Mouse (Mus musculus) C2C12 (cell line): ENCODE results near the gene Dnmt1. TPM values are rescaled to one million over a fixed set of nuclear protein-coding genes. Genes with fewer than 3 reads are reported as not detected.

Experiments
- H3K27me3 ChIP-seq: one replicate; pipeline ENCODE4 v1.6.1; 2011; ENCODE audit not compliant: control insufficient read depth, insufficient read depth, insufficient read length
- H3K36me3 ChIP-seq: one replicate; pipeline ENCODE4 v1.6.1; 2011; ENCODE audit not compliant: control insufficient read depth, insufficient read depth
- H3K4me3 ChIP-seq: one replicate; pipeline ENCODE4 v1.5.1; 2011; ENCODE audit warnings: mild to moderate bottlenecking, control low read depth; ENCODE audit not compliant: poor library complexity, insufficient read depth, severe bottlenecking
- H3K79me2 ChIP-seq: one replicate; pipeline ENCODE4 v1.6.1; 2011; ENCODE audit not compliant: control insufficient read depth, insufficient read depth
- H3K79me3 ChIP-seq: one replicate; pipeline ENCODE4 v1.6.1; 2011; ENCODE audit warnings: low read depth, control low read depth
- H3ac ChIP-seq: one replicate; pipeline ENCODE3; 2011; ENCODE audit warnings: low read depth; ENCODE audit not compliant: control insufficient read depth, insufficient read length
- CEBPB ChIP-seq: IDR thresholded peaks from one replicate; pipeline ENCODE4 v1.6.1; 2011; ENCODE audit warnings: low read depth, mild to moderate bottlenecking, control low read depth, moderate library complexity
- CTCF ChIP-seq: IDR thresholded peaks from one replicate; pipeline ENCODE4 v1.5.1; 2011; ENCODE audit not compliant: control insufficient read depth, insufficient read depth, insufficient read length
- FOSL1 ChIP-seq: IDR thresholded peaks from one replicate; pipeline ENCODE4 v1.8.0; 2011; ENCODE audit warnings: mild to moderate bottlenecking, low read length; ENCODE audit not compliant: poor library complexity, insufficient read depth, severe bottlenecking
- MAX ChIP-seq: IDR thresholded peaks from one replicate; pipeline ENCODE4 v1.6.1; 2011; ENCODE audit warnings: mild to moderate bottlenecking, control low read depth
- MYOD1 ChIP-seq: IDR thresholded peaks from one replicate; pipeline ENCODE4 v1.6.1; 2011; ENCODE audit warnings: low read depth; ENCODE audit not compliant: control insufficient read depth, insufficient read length
- MYOG ChIP-seq: IDR thresholded peaks from one replicate; pipeline ENCODE4 v1.6.1; 2011; ENCODE audit not compliant: control insufficient read depth, insufficient read length; ENCODE audit errors: extremely low read depth
- USF1 ChIP-seq: IDR thresholded peaks from one replicate; pipeline ENCODE4 v1.6.1; 2011; ENCODE audit warnings: low read depth, mild to moderate bottlenecking, control low read depth, moderate library complexity
- polyA plus RNA-seq: library from polyadenylated mRNA; unstranded; fragments of >200 nt; fragmentation: generic; extraction: Trizol; gene quantifications from one replicate; pipeline ENCODE4 v1.2.1, GENCODE M21; 2012; ENCODE audit warnings: missing spikeins

Dnmt1 gene
- polyA plus RNA-seq, 1 experiment = 69.7 TPM

GRCm38 (mm10) chr9:20979769-20980168 is 20.1 kb upstream of the Dnmt1 start:
- H3K79me3 ChIP-seq = peaks cover 11% of the 10 kb centered on the region
- no peak overlapping the region for H3ac ChIP-seq
- no peak overlapping the region for H3K4me3 ChIP-seq
- H3K36me3 ChIP-seq = no peaks in the 10 kb centered on the region
- TF ChIP-seq USF1 (no peak), MAX (no peak), CEBPB (no peak), MYOG (no peak), FOSL1 (no peak)
- H3K79me2 ChIP-seq = peaks cover 15% of the 10 kb centered on the region
- H3K27me3 ChIP-seq = no peaks in the 10 kb centered on the region

- Histone ChIP-seq H3K79me3 (peaks cover 16% of the 10 kb centered on the region), H3K79me2 (peaks cover 21% of the 10 kb centered on the region), H3K36me3 (no peaks in the 10 kb centered on the region), H3ac (no peak overlapping the region), H3K4me3 (no peak overlapping the region), H3K27me3 (no peaks in the 10 kb centered on the region)
- TF ChIP-seq USF1 (no peak), CEBPB (no peak), MYOD1 (no peak), MAX (no peak), MYOG (no peak)
Observed at GRCm38 (mm10) chr9:20979181-20979580, 19.5 kb upstream of the Dnmt1 start.

- no peaks in the 10 kb centered on the region for H3K36me3 ChIP-seq
- H3K4me3 ChIP-seq = no peak overlapping the region
- peaks cover 23% of the 10 kb centered on the region for H3K79me3 ChIP-seq
- TF ChIP-seq MYOG (no peak), CTCF (no peak), MYOD1 (no peak), MAX (no peak), USF1 (no peak), FOSL1 (no peak)
- peaks cover 27% of the 10 kb centered on the region for H3K79me2 ChIP-seq
- H3K27me3 ChIP-seq = no peaks in the 10 kb centered on the region
- H3ac ChIP-seq = no peak overlapping the region
Observed at GRCm38 (mm10) chr9:20978409-20979095, 18.9 kb upstream of the Dnmt1 start.

- Histone ChIP-seq H3K4me3 (no peak overlapping the region), H3K36me3 (no peaks in the 10 kb centered on the region), H3K79me3 (peaks cover 26% of the 10 kb centered on the region), H3K79me2 (peaks cover 38% of the 10 kb centered on the region), H3K27me3 (no peaks in the 10 kb centered on the region), H3ac (no peak overlapping the region)
- TF ChIP-seq CTCF = no peak
- TF ChIP-seq USF1 = no peak
- no peak for TF ChIP-seq MAX
- TF ChIP-seq MYOG = no peak
Observed at GRCm38 (mm10) chr9:20976961-20977689, 17.4 kb upstream of the Dnmt1 start.

GRCm38 (mm10) chr9:20976216-20976960 is 16.7 kb upstream of the Dnmt1 start, which contains the start of gene S1pr2:
S1pr2 (minus strand) TSS chr9:20976781.
- Histone ChIP-seq H3K36me3 (no peaks in the 10 kb centered on the region), H3K27me3 (no peaks in the 10 kb centered on the region), H3ac (peak within 1 kb of the TSS; percentile 88), H3K79me3 (peaks cover 29% of the 10 kb centered on the region), H3K79me2 (peaks cover 45% of the 10 kb centered on the region), H3K4me3 (peak within 1 kb of the TSS; percentile 61)
- TF ChIP-seq MAX (peak; percentile 40), USF1 (no peak)
